Mouse (Mus musculus) erythroblast, embryonic 14.5 days (primary cell): Measurements from ENCODE around the gene Lrrc9.

Experiments used
- GATA1 ChIP-seq: IDR thresholded peaks from 2 replicates; pipeline ENCODE4 v1.6.1; 2012; ENCODE audit warnings: low read length, inconsistent platforms, mixed read lengths
- TAL1 ChIP-seq: IDR thresholded peaks from 3 replicates; pipeline ENCODE4 v1.6.1; 2012; ENCODE audit warnings: low read length, inconsistent platforms, mixed read lengths

- no peak for TF ChIP-seq TAL1
- no peak for TF ChIP-seq GATA1
These were observed 78.2 kb downstream of the Lrrc9 start for GRCm38 (mm10) chr12:72519855-72520254.
